Mouse (Mus musculus): ENCODE results near the gene Mbnl1.

- TF ChIP-seq NELFE (IDR thresholded peaks at IDR 0.05; ENCODE audit: low read depth, low read length) (no peak), CTCF (conservative IDR thresholded peaks at IDR 0.05 in 1 of 2, IDR thresholded peaks at IDR 0.05 in 1 of 2; ENCODE audit: low read depth in 2 of 2, low read length in 2 of 2) (no peak), SMC3 (IDR thresholded peaks at IDR 0.05; ENCODE audit: low read depth, low read length) (peak; percentile 2; the same call in 1 of the 2 replicates), ZKSCAN1 (IDR thresholded peaks at IDR 0.05; ENCODE audit: borderline replicate concordance, low read depth, low read length) (no peak), ZC3H11A (IDR thresholded peaks at IDR 0.05; ENCODE audit: low read depth, low read length) (no peak), EP300 (IDR thresholded peaks at IDR 0.05; ENCODE audit: low read length) (no peak), POLR2A (IDR thresholded peaks at IDR 0.05; ENCODE audit: low read depth, low read length) (no peak; the same call in 1 of the 2 replicates), SIN3A (IDR thresholded peaks at IDR 0.05; ENCODE audit: low read length) (no peak; the same call in 1 of the 2 replicates), MAX (IDR thresholded peaks at IDR 0.05; ENCODE audit: low read length) (no peak), USF1 (IDR thresholded peaks at IDR 0.05; ENCODE audit: low read depth, low read length) (no peak), MXI1 (IDR thresholded peaks at IDR 0.05; ENCODE audit: low read depth, low read length) (peak; percentile 17; the same call in 1 of the 2 replicates), BHLHE40 (IDR thresholded peaks at IDR 0.05; ENCODE audit: low read depth, low read length) (no peak), JUN (IDR thresholded peaks at IDR 0.05; ENCODE audit: insufficient read depth, low read depth, low read length) (no peak), CHD2 (IDR thresholded peaks at IDR 0.05; ENCODE audit: low read length) (no peak)
Observed at GRCm38 (mm10) chr3:60501561-60502151, 29.0 kb downstream of the Mbnl1 start.

Data from CH12.LX (cell line).